Mouse (Mus musculus): ENCODE data around the gene Cdc20b. TPM values are rescaled to one million over a fixed set of nuclear protein-coding genes. Genes with fewer than 3 reads are reported as not detected.
"Not testable (repeated sequence)": the region's sequence is repeated elsewhere in the genome, so short reads cannot be mapped to it uniquely, and the experiment has no call there.

The Cdc20b gene
- polyA plus RNA-seq, 1 experiment from 2014 or later = 0.31 TPM

DNA sequence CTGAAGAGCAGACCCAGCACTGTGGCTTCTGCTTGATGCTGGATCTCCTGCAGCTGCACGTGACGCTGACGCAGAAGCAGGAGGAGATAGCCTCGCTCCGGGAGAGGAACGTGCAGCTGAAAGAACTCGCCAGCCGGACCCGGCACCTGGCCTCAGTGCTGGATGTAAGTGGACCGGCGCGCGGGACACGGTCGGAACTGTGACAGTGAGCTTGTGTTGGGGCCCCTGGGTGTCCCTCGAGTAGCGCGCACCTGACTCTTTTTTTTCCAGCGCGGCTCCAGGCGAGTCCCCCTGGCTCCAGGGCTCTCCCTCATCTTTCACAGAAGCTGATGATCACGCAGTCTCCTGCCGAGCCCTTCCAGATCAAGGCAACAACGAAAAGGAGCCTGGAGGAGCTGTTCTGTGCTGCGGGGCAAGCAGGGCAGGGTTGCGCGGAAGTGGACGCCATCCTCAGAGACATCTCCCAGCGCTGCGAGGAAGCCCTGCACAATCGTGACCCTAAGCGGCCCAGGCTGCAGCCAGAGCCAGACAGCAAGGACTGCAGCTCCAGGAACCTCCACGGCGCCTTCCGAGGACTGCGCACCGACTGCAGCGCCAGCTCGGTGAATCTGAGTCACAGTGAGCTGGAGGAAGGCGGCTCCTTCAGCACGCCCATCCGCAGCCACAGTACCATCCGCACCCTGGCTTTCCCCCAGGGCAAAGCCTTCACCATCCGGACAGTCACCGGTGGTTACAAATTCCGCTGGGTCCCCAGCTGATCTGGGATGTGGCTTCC, 36.3 kb upstream of the Cdc20b start:
- no peaks in the 10 kb centered on the region for H3K9me3 ChIP-seq
- H3K4me1 ChIP-seq = peaks cover 19% of the 10 kb centered on the region
- peak; percentile 51 for DNase-seq (ENCODE audit: extremely low spot score, low spot score)
- H3K27me3 ChIP-seq (ENCODE audit: poor library complexity, severe bottlenecking) = peaks cover 86% of the 10 kb centered on the region
- peak overlapping the region; percentile 53 for H3K4me3 ChIP-seq
- no peak overlapping the region for H3K27ac ChIP-seq
- under 1% methylated on average over 46 of the region's 46 CpGs for WGBS
- no peaks in the 10 kb centered on the region for H3K36me3 ChIP-seq (replicated peaks)

DNA sequence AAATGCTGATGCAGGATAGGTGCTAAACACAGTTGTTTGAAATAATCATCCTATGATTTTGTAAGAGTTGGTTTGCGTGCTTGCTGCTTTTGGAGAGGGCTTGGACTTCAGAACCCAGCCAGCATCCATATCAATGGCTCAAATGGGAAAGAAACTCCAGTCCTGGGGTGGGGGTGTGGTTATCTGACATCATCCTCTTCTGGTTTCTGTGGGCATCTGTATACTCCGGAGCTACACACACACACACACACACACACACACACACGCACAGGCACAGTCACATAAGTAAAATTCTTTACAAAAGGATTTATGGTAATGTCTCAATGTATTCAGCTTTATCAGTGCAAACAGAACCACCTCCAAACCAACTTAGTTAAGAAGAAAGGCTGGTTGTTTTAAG, 34.8 kb upstream of the Cdc20b start:
- no peaks in the 10 kb centered on the region for H3K9me3 ChIP-seq
- H3K4me3 ChIP-seq = no peak overlapping the region
- H3K27me3 ChIP-seq (ENCODE audit: poor library complexity, severe bottlenecking) = peaks cover 72% of the 10 kb centered on the region
- peaks cover 11% of the 10 kb centered on the region for H3K4me1 ChIP-seq
- no peak for DNase-seq (ENCODE audit: extremely low spot score, low spot score)
- no peaks in the 10 kb centered on the region for H3K36me3 ChIP-seq (replicated peaks)
- no peak overlapping the region for H3K27ac ChIP-seq
- 85% methylated on average over 3 of the region's 3 CpGs for WGBS

DNA sequence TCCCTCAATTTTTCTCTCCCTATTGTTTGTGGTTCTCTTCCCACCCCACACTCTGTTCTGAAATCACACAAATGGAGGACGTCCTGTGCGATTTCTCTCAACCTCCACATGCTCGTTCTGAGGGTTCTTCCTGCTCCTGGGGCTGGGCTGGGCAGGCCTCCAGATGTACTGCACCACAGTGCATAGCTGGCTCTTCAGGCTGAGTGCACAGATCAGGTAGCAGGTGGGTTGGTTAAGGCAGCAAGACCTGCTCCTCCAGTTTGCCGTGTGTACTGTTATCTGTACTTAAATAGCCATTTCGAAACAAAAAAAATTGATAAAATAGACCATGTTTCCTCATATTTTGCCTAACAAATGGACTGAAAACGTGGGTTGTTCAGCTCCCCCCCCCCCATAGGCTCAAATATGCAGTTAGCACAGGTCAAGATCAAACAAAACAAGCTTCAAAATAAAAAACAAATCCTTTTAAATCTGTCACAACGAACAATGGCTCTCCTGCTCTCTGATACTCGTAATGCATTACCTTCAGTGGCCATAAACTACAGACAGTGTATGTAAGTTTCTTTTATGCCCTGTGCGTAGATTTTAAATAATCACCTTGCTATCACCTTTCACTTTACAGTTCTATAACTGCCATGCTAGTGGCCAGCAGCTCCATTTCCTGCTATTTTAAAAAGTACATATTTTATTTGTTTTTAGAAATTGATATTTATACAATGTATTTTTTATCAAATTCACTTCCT, 34.2 kb upstream of the Cdc20b start:
- no peak for DNase-seq (ENCODE audit: extremely low spot score, low spot score)
- peaks cover 11% of the 10 kb centered on the region for H3K4me1 ChIP-seq
- 72% methylated on average over 9 of the region's 9 CpGs for WGBS

DNA sequence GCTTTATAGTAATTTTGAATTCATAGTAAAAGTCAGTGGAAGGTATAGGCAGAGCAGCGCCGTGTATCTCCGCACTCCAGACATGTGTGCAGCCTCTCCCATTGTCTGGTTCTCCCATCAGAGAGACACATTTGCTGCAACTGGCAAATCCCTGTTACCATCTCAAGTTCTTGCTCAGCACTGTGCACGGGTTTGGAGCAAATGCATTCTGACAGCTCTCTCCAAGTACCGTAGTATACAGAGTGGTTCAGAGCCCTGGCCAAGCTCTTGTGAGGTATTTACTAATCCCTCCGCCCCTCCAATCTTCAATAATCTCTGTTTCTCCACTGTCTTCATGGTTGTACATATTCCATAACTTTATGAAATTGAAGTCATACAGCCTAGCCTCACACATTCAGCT, 22.2 kb upstream of the Cdc20b start:
- Histone ChIP-seq H3K27me3 (ENCODE audit: poor library complexity, severe bottlenecking) (no peaks in the 10 kb centered on the region), H3K4me3 (no peak overlapping the region), H3K36me3 (replicated peaks) (no peaks in the 10 kb centered on the region), H3K27ac (no peak overlapping the region), H3K9me3 (no peaks in the 10 kb centered on the region), H3K4me1 (no peaks in the 10 kb centered on the region)
- no peak for DNase-seq (ENCODE audit: extremely low spot score, low spot score)
- WGBS = 88% methylated on average over 6 of the region's 6 CpGs

More for the DNA sequence above, 34.2 kb upstream of the Cdc20b start:
- no peak overlapping the region for H3K27ac ChIP-seq
- H3K4me3 ChIP-seq = no peak overlapping the region
- no peaks in the 10 kb centered on the region for H3K9me3 ChIP-seq
- peaks cover 65% of the 10 kb centered on the region for H3K27me3 ChIP-seq (ENCODE audit: poor library complexity, severe bottlenecking)
- no peaks in the 10 kb centered on the region for H3K36me3 ChIP-seq (replicated peaks)

- not testable (repeated sequence) for H3K9me3 ChIP-seq
Measured at GRCm38 (mm10) chr13:113013174-113013953, 21.5 kb upstream of the Cdc20b start.

GRCm38 (mm10) chr13:113021521-113021920, 13.4 kb upstream of the Cdc20b start:
- H3K4me3 ChIP-seq = no peak overlapping the region
- 91% methylated on average over 2 of the region's 2 CpGs for WGBS
- H3K27ac ChIP-seq = no peak overlapping the region
- no peaks in the 10 kb centered on the region for H3K9me3 ChIP-seq
- no peaks in the 10 kb centered on the region for H3K36me3 ChIP-seq (replicated peaks)
- DNase-seq (ENCODE audit: extremely low spot score, low spot score) = no peak
- peaks cover 31% of the 10 kb centered on the region for H3K27me3 ChIP-seq (ENCODE audit: poor library complexity, severe bottlenecking)
- H3K4me1 ChIP-seq = 0 out of 2 replicates have a peak, but pooled peaks cover 4% of the 10 kb centered on the region

More at GRCm38 (mm10) chr13:113013174-113013953, 21.5 kb upstream of the Cdc20b start:
- H3K4me1 ChIP-seq; H3K36me3 ChIP-seq (replicated peaks); DNase-seq (ENCODE audit: extremely low spot score, low spot score); H3K4me3 ChIP-seq; H3K27me3 ChIP-seq (ENCODE audit: poor library complexity, severe bottlenecking); H3K27ac ChIP-seq: not testable (repeated sequence)
- WGBS = 61% methylated on average over 19 of the region's 20 CpGs

DNA sequence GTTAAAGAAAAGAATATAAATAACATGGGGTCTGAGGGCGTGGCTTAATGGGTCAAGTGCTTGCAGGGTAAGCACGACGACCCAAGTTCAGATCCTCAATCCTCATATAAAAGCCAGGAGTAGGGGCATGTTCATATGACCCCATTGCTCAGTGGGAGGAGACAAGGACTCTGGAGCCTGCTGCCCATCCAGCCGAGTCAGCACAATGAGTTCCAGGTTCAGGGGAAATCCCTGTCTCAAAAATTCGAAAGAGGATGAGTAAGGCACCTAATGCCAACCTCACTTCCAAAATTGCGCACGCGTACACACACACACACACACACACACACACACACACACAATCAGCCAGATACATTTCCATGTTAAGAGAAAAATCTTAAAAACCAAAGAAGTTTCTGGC, 12.4 kb upstream of the Cdc20b start:
- no peaks in the 10 kb centered on the region for H3K9me3 ChIP-seq
- H3K4me1 ChIP-seq = 0 out of 2 replicates have a peak, but pooled peaks cover 4% of the 10 kb centered on the region
- H3K27me3 ChIP-seq (ENCODE audit: poor library complexity, severe bottlenecking) = peaks cover 31% of the 10 kb centered on the region
- H3K4me3 ChIP-seq = no peak overlapping the region
- DNase-seq (ENCODE audit: extremely low spot score, low spot score) = no peak
- no peaks in the 10 kb centered on the region for H3K36me3 ChIP-seq (replicated peaks)
- no peak overlapping the region for H3K27ac ChIP-seq
- 80% methylated on average over 8 of the region's 8 CpGs for WGBS

DNA sequence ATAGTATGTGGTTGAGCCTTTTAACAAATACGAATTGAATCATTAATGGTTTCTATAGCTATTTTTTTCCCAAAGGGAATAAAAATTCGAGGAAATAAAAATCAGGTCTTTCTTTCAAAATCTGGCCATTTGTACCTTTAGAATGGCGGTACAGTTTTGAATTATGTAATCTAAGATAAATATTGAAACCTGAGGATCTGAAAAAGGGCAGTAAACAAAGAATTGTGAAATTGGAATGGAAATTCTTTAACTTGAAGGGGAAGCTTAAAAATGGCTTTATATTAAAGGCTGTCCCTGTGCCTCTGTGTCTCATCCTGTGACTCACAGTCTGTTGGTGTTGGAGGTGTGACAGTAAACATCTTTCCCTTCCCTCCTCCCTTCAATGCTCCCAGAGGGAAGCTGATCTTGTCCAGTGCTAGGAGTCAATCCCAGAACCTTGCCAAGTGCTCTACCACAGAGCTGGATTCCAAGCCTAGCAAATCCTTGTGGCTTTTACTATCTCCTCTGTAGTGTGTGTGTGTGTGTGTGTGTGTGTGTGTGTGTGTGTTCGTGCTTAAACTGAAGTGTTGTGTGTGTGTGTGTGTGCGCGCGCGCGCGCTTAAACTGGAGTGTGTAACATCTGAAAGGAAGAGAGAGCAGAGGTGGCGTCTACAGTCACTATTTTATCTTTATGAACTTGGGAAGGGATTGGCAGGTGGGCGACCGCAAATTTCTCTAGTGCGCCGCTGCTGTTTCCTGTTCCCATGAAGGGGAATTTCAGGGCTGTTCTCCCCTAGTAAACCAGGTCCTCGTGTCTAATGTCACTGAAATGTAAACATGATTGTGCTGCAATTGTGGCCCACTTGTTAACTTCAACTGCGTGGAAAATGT, 11.4 kb upstream of the Cdc20b start:
- Histone ChIP-seq H3K9me3 (no peaks in the 10 kb centered on the region), H3K36me3 (replicated peaks) (no peaks in the 10 kb centered on the region), H3K27me3 (ENCODE audit: poor library complexity, severe bottlenecking) (peaks cover 33% of the 10 kb centered on the region), H3K4me1 (0 out of 2 replicates have a peak, but pooled peaks cover 4% of the 10 kb centered on the region), H3K27ac (no peak overlapping the region), H3K4me3 (no peak overlapping the region)
- 89% methylated on average over 17 of the region's 17 CpGs for WGBS
- DNase-seq (ENCODE audit: extremely low spot score, low spot score) = no peak

DNA sequence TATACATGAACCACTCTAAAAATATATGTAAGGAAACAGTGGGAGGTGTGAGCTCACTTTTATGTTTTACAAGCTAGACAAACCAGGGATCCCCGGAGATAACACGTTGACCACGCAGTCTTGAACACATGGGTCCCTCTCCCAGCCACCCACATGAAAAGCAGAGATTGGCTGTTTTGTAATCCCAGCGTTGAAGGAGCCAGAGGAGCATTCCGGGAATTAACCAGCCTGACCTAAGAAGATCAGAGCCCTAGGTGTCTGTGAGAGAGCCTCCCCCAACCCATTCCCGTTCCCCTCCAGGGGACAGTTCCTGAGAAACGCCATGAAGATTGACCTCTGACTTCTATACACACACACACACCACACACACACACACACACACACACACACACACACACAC, 3.6 kb upstream of the Cdc20b start:
- Histone ChIP-seq H3K4me3 (peak overlapping the region; percentile 62), H3K9me3 (no peaks in the 10 kb centered on the region), H3K27me3 (ENCODE audit: poor library complexity, severe bottlenecking) (peaks cover 84% of the 10 kb centered on the region), H3K36me3 (replicated peaks) (no peaks in the 10 kb centered on the region), H3K4me1 (peaks cover 32% of the 10 kb centered on the region), H3K27ac (peak overlapping the region; percentile 86)
- 2% methylated on average over 7 of the region's 7 CpGs for WGBS
- DNase-seq (ENCODE audit: extremely low spot score, low spot score) = no peak

- WGBS = under 1% methylated on average over 40 of the region's 40 CpGs
- Histone ChIP-seq H3K4me1 (peaks cover 32% of the 10 kb centered on the region), H3K4me3 (peak overlapping the region; percentile 62), H3K9me3 (no peaks in the 10 kb centered on the region), H3K27ac (peak overlapping the region; percentile 86), H3K27me3 (ENCODE audit: poor library complexity, severe bottlenecking) (peaks cover 85% of the 10 kb centered on the region), H3K36me3 (replicated peaks) (no peaks in the 10 kb centered on the region)
- DNase-seq (ENCODE audit: extremely low spot score, low spot score) = peak; percentile 75
Measured at GRCm38 (mm10) chr13:113031792-113032571, 2.9 kb upstream of the Cdc20b start.

DNA sequence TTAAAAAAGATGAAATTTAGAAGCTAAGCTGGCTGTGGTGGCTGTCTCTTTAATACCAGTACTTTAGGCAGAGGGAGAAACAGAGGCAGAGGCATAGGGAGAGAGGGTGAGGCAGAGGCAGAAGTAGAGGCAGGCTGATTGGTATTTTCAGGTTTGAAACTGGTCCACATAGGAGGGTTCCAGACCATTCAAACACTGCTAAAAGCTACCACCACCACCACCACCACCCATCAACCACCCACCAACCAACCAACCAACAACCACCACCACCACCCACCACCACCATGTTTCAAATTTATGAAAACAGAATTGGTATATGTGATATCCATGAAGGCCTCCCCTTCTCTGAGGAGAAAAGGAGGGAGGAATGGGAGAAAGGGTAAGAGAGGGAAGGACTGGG, 2.1 kb upstream of the Cdc20b start:
- Histone ChIP-seq H3K4me1 (peaks cover 32% of the 10 kb centered on the region), H3K27ac (no peak overlapping the region), H3K9me3 (no peaks in the 10 kb centered on the region), H3K27me3 (ENCODE audit: poor library complexity, severe bottlenecking) (peaks cover 90% of the 10 kb centered on the region), H3K36me3 (replicated peaks) (no peaks in the 10 kb centered on the region), H3K4me3 (no peak overlapping the region)
- DNase-seq (ENCODE audit: extremely low spot score, low spot score) = no peak
